Mouse (Mus musculus): ENCODE results near the gene Gucd1.
"Not testable (repeated sequence)": the region's sequence is repeated elsewhere in the genome, so short reads cannot be mapped to it uniquely, and the experiment has no call there.

Gene Gucd1

GRCm38 (mm10) chr10:75458329-75458728, 59.4 kb downstream of the Gucd1 start:
- no peak for DNase-seq

GRCm38 (mm10) chr10:75457852-75458251, 59.9 kb downstream of the Gucd1 start:
- DNase-seq: no peak

- DNase-seq: not testable (repeated sequence)
These were observed 61.5 kb downstream of the Gucd1 start for GRCm38 (mm10) chr10:75456061-75456831.

- DNase-seq: no peak
These were observed 66.6 kb downstream of the Gucd1 start for GRCm38 (mm10) chr10:75451036-75451786.

GRCm38 (mm10) chr10:75450331-75450730, 67.4 kb downstream of the Gucd1 start:
- no peak for DNase-seq

- DNase-seq: no peak
These were observed 68.9 kb downstream of the Gucd1 start for GRCm38 (mm10) chr10:75448806-75449420.

GRCm38 (mm10) chr10:75447489-75447888, 70.3 kb downstream of the Gucd1 start:
- no peak for DNase-seq

- peak; percentile 26 for DNase-seq
These were observed 71.2 kb downstream of the Gucd1 start for GRCm38 (mm10) chr10:75446501-75447083.

GRCm38 (mm10) chr10:75445030-75445429, 72.7 kb downstream of the Gucd1 start:
- DNase-seq: no peak

GRCm38 (mm10) chr10:75444111-75444826, 73.5 kb downstream of the Gucd1 start:
- peak; percentile 20 for DNase-seq

- no peak for DNase-seq
These were observed 74.8 kb downstream of the Gucd1 start for GRCm38 (mm10) chr10:75443017-75443416.

GRCm38 (mm10) chr10:75441800-75442199, 76.0 kb downstream of the Gucd1 start:
- no peak for DNase-seq

- no peak for DNase-seq
These were observed 77.0 kb downstream of the Gucd1 start for GRCm38 (mm10) chr10:75440756-75441155.

GRCm38 (mm10) chr10:75439211-75439811, 78.5 kb downstream of the Gucd1 start:
- peak; percentile 44 for DNase-seq

- DNase-seq: no peak
These were observed 79.5 kb downstream of the Gucd1 start for GRCm38 (mm10) chr10:75438132-75438810.

- no peak for DNase-seq
These were observed 80.5 kb downstream of the Gucd1 start for GRCm38 (mm10) chr10:75437284-75437683.

- peak; percentile 79 for DNase-seq
These were observed 81.1 kb downstream of the Gucd1 start for GRCm38 (mm10) chr10:75436604-75437217.

- DNase-seq: no peak
These were observed 87.1 kb downstream of the Gucd1 start for GRCm38 (mm10) chr10:75430633-75431032.

- no peak for DNase-seq
These were observed 87.6 kb downstream of the Gucd1 start for GRCm38 (mm10) chr10:75430147-75430537.

- DNase-seq: no peak
These were observed 88.1 kb downstream of the Gucd1 start for GRCm38 (mm10) chr10:75429522-75430146.

GRCm38 (mm10) chr10:75429004-75429380, 88.8 kb downstream of the Gucd1 start:
- no peak for DNase-seq
